Mouse (Mus musculus) liver, embryonic 14.5 days (tissue): ENCODE results near the gene Chrna1.

Experiments
- CTCF ChIP-seq: IDR thresholded peaks from 2 replicates; pipeline ENCODE4 v1.5.1; 2016; ENCODE audit warnings: antibody characterized with exemption, low read depth, control low read depth
- EP300 ChIP-seq: IDR thresholded peaks from 2 replicates; pipeline ENCODE4 v1.6.1; 2016; ENCODE audit warnings: antibody characterized with exemption, low read depth

GRCm38 (mm10) chr2:73609067-73609723, 29.1 kb upstream of the Chrna1 start:
- TF ChIP-seq CTCF = no peak
- TF ChIP-seq EP300 = no peak
